Mouse (Mus musculus) heart, adult 2 months (tissue): Measurements from ENCODE around the gene Cend1. TPM values are rescaled to one million over a fixed set of nuclear protein-coding genes. Genes with fewer than 3 reads are reported as not detected.
A peak's percentile ranks its signal among the peaks of the same experiment; 100 is the strongest.

Experiments used
- DNase-seq, 2 experiments: peaks; one replicate each; pipeline ENCODE4 v3.0.0; 2021
- H3K27ac ChIP-seq: fragments of 200-600 bp; 2 replicates; pipeline ENCODE4 v1.8.1; 2022
- H3K27me3 ChIP-seq: fragments of 200-500 bp; 2 replicates; pipeline ENCODE4 v1.6.1; 2012; ENCODE audit warnings: mild to moderate bottlenecking, low read length, inconsistent platforms, mixed read lengths; ENCODE audit not compliant: control insufficient read depth, insufficient read depth
- H3K36me3 ChIP-seq: fragments of 200-500 bp; 2 replicates; pipeline ENCODE4 v1.6.1; 2012; ENCODE audit warnings: low read length, inconsistent platforms; ENCODE audit not compliant: control insufficient read depth, insufficient read depth
- H3K4me1 ChIP-seq: fragments of 200-500 bp; 2 replicates; pipeline ENCODE4 v1.6.1; 2011; ENCODE audit warnings: low read length; ENCODE audit not compliant: control insufficient read depth, insufficient read depth
- H3K4me3 ChIP-seq: fragments of 200-600 bp; 2 replicates; pipeline ENCODE4 v1.8.1; 2022
- H3K79me2 ChIP-seq: fragments of 200-500 bp; replicated peaks from 2 replicates; pipeline ENCODE4 v1.6.1; 2012; ENCODE audit warnings: mild to moderate bottlenecking, inconsistent platforms, low read length, moderate library complexity, mixed read lengths; ENCODE audit not compliant: control insufficient read depth, insufficient read depth
- H3K9ac ChIP-seq: fragments of 200-500 bp; 2 replicates; pipeline ENCODE4 v1.6.1; 2012; ENCODE audit warnings: low read depth, mild to moderate bottlenecking, control low read depth, inconsistent platforms, low read length, mixed read lengths
- CTCF ChIP-seq: fragments of 200-600 bp; IDR thresholded peaks from 2 replicates; pipeline ENCODE4 v1.8.1; 2022; ENCODE audit warnings: antibody characterized with exemption, mild to moderate bottlenecking, moderate library complexity
- EP300 ChIP-seq: fragments of 200-500 bp; IDR thresholded peaks from 2 replicates; pipeline ENCODE4 v1.6.1; 2011; ENCODE audit warnings: low read depth, low read length, control low read depth; ENCODE audit not compliant: insufficient read depth
- POLR2A ChIP-seq: fragments of 200-500 bp; IDR thresholded peaks from 2 replicates; pipeline ENCODE4 v1.6.1; 2011; ENCODE audit warnings: mild to moderate bottlenecking, low read depth, low read length, control low read depth; ENCODE audit not compliant: insufficient read depth
- WGBS: fragments of 180-500 bp; shearing (Covaris S2); methylation state at CpG from one replicate; pipeline ENCODE4 v1.1.7; 2018; 5-methylcytosine and 5-hydroxymethylcytosine counted together
- intact Hi-C: fragments of 180-260 bp; cut with DNase I; formaldehyde crosslinking; loops from one replicate; pipeline ENCODE4 v1.15.1; 2025
- polyA plus RNA-seq: library from polyadenylated mRNA; depleted of rRNA; stranded (reverse); fragments of >200 nt; gene quantifications from 2 replicates; pipeline ENCODE4 v1.2.3, GENCODE M21; 2012
- total RNA-seq, 2 experiments: library from RNA; stranded (reverse); gene quantifications; 2 replicates each; pipeline ENCODE4 v1.2.3; 2021

The Cend1 gene
- total and polyA plus RNA-seq, 3 experiments: 1.0 to 1.8 (median 1.4) TPM

DNA sequence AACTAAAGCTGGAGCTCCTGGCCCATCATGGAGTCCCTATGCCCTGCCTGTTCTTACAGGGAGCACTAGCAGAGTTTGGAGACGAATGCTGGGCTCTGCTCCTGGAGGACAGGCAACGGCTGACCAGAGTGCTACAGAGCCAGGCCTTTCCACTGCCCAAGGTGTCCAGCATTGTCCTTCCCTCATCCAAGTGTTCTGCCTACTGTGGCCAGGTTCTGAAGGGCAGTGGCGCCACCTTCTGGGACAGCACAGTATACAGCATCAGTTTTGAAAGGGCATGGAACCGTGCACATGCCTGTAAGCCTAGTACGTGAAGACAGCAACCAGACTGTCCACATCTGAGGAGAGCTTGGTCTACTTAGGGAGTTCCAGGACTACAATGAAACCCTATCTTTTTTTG lies 26.0 kb downstream of the Cend1 start:
- no peaks in the 10 kb centered on the region for H3K79me2 ChIP-seq
- no peak overlapping the region for H3K9ac ChIP-seq
- WGBS: 32% methylated on average over 5 of the region's 5 CpGs
- TF ChIP-seq EP300: 0 out of 2 replicates have a peak, but pooled peaks have one; percentile 63
- TF ChIP-seq CTCF: peak; percentile 77
- no peak for TF ChIP-seq POLR2A
- H3K27me3 ChIP-seq: no peaks in the 10 kb centered on the region
- no peak overlapping the region for H3K4me3 ChIP-seq
- H3K36me3 ChIP-seq: no peaks in the 10 kb centered on the region
- H3K27ac ChIP-seq: no peak overlapping the region
- no peaks in the 10 kb centered on the region for H3K4me1 ChIP-seq
- DNase-seq: peak; percentile 53 to 64
- intact Hi-C loops: no loop called here

DNA sequence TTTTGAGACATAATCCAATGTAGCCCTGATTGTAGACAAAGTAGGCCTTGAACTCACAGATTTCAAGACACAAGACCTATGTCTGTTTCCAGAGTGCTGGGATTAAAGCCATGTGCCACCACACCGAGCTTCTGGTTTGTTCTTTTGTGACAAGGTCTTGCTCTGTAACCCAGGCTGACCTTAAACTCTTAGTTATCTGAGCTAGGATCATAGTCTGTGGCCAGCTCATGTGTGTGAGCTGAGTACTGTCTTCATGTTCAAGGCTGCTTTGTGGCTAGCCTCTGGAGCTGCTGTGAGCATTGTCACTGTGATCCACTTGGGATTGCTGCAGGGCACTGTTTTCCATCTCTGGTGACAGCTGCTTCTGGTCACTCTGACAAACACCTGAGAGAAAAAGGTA lies 33.9 kb downstream of the Cend1 start:
- no peak for DNase-seq
- Histone ChIP-seq H3K36me3 (no peaks in the 10 kb centered on the region), H3K4me3 (no peak overlapping the region), H3K27ac (no peak overlapping the region), H3K4me1 (peaks cover 9% of the 10 kb centered on the region), H3K9ac (no peak overlapping the region), H3K27me3 (no peaks in the 10 kb centered on the region), H3K79me2 (peaks cover 2% of the 10 kb centered on the region)
- TF ChIP-seq EP300 (no peak), POLR2A (no peak), CTCF (no peak)
- intact Hi-C loops: no loop called here
- 78% methylated on average over 1 of the region's 1 CpGs for WGBS

DNA sequence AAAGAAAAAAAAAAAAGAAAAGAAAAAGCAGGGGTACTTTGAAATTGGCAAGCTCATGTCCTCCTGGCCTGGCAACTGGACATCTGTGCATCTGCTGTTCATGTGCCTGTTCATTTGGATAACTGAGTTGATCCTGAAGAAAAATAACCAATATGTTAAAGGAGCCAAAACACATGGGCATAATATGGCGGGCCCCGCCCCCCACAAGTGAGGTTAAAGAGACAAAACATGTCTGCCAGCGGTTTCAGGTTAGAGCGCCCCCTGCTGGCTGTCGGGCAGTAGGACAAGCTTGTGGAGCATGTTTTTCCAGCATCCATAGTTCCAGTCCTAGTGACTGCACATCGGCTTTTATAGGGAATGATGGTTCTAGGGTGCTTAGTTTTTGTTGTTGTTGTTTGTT lies 34.5 kb downstream of the Cend1 start:
- intact Hi-C loops: loop anchor here (5.0 kb wide), 1 partner anchor 133 kb away; no protein-coding TSS in a partner anchor
- WGBS: 29% methylated on average over 6 of the region's 6 CpGs
- no peaks in the 10 kb centered on the region for H3K27me3 ChIP-seq

DNA sequence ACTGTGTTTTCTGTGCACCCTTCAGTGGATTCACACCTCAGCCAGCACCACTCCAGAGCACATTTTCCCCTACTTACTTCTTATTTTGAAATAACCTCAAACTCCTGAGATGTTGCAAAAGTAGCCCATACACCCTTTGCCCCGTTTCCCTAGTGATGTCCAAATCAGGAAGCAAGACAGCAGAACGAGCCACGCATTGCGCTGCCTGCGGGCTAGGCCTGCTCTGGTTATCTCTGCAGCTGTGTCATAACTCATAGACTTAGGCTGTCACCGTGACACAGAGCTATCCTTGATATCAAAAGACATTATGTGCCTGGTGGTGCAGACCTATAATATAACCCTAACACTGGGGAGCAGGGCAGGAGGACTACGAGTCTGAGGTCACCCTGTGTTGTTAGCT lies 35.1 kb downstream of the Cend1 start:
- WGBS: 70% methylated on average over 7 of the region's 7 CpGs
- H3K9ac ChIP-seq: no peak overlapping the region
- DNase-seq: no peak
- no peaks in the 10 kb centered on the region for H3K36me3 ChIP-seq
- intact Hi-C loops: loop anchor here (5.0 kb wide), 1 partner anchor 133 kb away; no protein-coding TSS in a partner anchor
- H3K79me2 ChIP-seq: peaks cover 2% of the 10 kb centered on the region
- H3K4me1 ChIP-seq: peaks cover 9% of the 10 kb centered on the region
- H3K27me3 ChIP-seq: no peaks in the 10 kb centered on the region
- no peak overlapping the region for H3K4me3 ChIP-seq
- TF ChIP-seq POLR2A (no peak), EP300 (no peak), CTCF (no peak)
- no peak overlapping the region for H3K27ac ChIP-seq

More for the DNA sequence above, 34.5 kb downstream of the Cend1 start:
- H3K79me2 ChIP-seq: peaks cover 2% of the 10 kb centered on the region
- no peak overlapping the region for H3K27ac ChIP-seq
- peaks cover 9% of the 10 kb centered on the region for H3K4me1 ChIP-seq
- no peaks in the 10 kb centered on the region for H3K36me3 ChIP-seq
- peak; percentile 49 to 67 for DNase-seq
- H3K4me3 ChIP-seq: no peak overlapping the region
- TF ChIP-seq CTCF (peak; percentile 88), POLR2A (no peak)
- no peak overlapping the region for H3K9ac ChIP-seq

DNA sequence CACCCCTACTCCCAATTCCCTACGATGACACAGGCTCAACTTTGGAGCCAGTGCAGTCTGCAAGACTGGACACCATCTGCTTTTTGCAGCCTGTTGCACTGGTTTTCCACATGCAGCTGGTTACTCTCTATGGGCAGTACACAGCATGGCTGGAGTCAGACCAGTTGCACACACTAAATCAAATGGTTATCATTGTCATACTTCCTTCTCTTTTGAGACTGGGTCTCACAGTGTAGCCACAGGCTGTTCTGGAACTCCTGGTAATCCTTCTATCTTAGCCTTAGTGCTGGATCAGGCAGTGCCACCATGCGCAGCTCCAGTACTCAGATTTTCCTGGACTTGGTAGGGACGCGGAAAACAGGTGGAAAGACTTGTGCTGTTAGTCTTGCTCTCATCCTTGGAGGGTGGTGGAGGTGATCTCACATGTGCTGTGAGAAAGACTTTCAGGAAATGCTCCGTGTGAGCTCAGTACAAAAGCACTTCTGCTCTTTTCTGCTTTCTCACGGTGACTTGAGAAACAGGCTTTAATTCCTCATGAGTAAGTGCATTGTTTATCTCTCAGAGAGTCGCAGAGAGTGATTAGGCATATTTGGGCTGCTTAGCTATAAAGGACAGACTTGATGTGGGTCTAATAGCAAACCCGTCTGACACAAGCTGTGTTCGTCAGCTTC lies 36.6 kb downstream of the Cend1 start:
- Histone ChIP-seq H3K4me1 (peaks cover 9% of the 10 kb centered on the region), H3K27ac (peak overlapping the region; percentile 81), H3K4me3 (peak overlapping the region; percentile 86), H3K27me3 (no peaks in the 10 kb centered on the region), H3K36me3 (no peaks in the 10 kb centered on the region), H3K79me2 (peaks cover 2% of the 10 kb centered on the region), H3K9ac (peak overlapping the region; percentile 58)
- DNase-seq: no peak
- TF ChIP-seq CTCF (no peak), POLR2A (no peak), EP300 (no peak)
- intact Hi-C loops: loop anchor here (5.0 kb wide), 1 partner anchor 135 kb away; no protein-coding TSS in a partner anchor
- WGBS: 19% methylated on average over 9 of the region's 9 CpGs

DNA sequence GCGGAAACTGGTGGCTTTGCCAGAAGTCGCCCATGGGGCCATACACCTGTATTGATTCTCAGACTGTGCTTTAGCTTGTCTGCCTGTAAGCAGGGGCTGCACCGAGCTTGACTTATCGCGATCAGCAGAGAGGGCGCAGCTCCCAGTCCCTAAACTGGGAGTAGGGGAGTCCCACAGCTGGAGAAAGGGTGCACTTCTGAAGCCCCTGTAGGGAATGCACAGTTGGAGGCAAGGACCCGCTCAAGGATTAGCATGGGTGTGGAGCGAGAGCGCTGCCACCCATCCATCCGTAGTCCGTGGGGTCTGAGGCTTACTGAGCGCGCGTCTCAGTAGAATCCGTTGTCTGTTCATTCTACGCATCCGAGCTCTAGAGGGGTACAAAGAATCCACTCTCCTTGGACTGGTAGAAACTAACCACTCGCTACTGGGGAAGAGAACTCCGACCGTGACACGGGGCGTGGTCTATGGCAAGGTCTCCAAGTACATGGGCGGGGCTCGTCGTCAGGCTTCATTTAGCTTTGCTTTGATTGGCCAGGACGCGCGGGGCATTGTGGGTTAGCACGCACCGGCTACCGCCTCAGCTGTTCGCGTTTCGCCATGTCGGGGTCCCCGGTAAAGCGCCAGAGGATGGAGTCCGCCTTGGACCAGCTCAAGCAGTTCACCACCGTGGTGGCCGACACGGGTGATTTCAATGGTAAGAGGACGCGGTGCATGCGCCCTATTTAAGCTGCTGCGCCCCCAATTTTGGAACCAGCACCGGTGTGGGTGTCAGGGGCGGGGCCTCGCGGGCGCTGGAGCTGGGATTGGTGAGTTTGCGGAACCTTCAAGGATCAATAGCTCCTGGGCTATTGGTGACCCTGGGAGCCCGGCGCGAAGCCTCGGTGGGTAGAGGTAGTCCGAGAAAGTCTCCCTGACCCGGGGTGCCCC lies 37.4 kb downstream of the Cend1 start, which contains the start of gene Taldo1:
Gene Taldo1, plus strand, starts transcription at position 575 of the 927 bp plus-strand sequence.
- Histone ChIP-seq H3K4me1 (peaks cover 9% of the 10 kb centered on the region), H3K27me3 (no peaks in the 10 kb centered on the region), H3K79me2 (peaks cover 2% of the 10 kb centered on the region), H3K9ac (peak within 1 kb of the TSS; percentile 76), H3K27ac (peak within 1 kb of the TSS; percentile 81), H3K4me3 (peak within 1 kb of the TSS; percentile 86), H3K36me3 (no peaks in the 10 kb centered on the region)
- TF ChIP-seq EP300 (0 out of 2 replicates have a peak, but pooled peaks have one; percentile 24), CTCF (no peak), POLR2A (peak; percentile 90)
- intact Hi-C loops: loop anchor here (2.0 to 5.0 kb wide), 2 partner anchors 63 to 135 kb away; no protein-coding TSS in a partner anchor
- DNase-seq: peak; percentile 97 to 98
- under 1% methylated on average over 57 of the region's 57 CpGs for WGBS
